Mouse (Mus musculus) regulatory T cell (primary cell): Measurements from ENCODE around the gene Dock9.

Source experiments
- in situ Hi-C: fragments of 300-600 bp; cut with MboI, MseI; formaldehyde crosslinking; loops from one replicate; pipeline ENCODE4 v1.15.1; 2025; ENCODE audit warnings: high pct_unique_total_duplicates

The Dock9 gene

DNA sequence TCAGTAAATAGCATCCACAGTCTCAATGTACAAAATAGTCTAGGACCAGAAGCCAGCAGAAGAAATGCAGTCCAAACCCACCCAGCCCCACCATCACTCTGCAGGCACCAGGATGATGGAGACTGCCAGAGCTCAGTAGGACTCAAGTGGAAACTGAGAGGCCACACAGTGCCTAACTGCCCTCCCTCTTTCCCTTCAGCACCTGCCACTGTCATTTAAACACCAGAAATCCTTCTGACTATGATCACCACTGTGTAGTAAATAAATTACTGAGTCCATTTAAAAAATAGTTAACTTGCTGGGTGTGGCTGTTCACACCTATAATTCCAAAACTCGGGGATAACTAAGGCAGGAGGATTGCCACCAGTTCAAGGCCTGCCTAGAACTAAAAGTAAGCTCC, 97.6 kb downstream of the Dock9 start:
- in situ Hi-C loops: no loop called here

DNA sequence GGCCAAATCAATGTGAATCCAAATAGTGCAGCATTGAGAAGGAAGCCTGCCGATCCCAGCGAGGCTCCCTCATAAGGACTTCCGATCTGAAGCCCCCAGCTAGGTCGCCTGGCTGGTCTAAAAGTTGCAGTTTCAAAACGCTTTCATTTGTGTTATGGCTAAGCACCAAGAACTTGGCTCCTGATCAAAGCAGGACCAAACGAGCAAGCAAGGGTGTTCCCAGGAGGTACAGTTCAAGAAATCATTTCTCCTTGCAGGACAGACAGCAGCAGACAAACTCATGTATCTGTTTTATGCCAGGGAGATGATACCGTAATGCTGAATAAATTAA, 99.1 kb downstream of the Dock9 start:
- in situ Hi-C loops: no loop called here

DNA sequence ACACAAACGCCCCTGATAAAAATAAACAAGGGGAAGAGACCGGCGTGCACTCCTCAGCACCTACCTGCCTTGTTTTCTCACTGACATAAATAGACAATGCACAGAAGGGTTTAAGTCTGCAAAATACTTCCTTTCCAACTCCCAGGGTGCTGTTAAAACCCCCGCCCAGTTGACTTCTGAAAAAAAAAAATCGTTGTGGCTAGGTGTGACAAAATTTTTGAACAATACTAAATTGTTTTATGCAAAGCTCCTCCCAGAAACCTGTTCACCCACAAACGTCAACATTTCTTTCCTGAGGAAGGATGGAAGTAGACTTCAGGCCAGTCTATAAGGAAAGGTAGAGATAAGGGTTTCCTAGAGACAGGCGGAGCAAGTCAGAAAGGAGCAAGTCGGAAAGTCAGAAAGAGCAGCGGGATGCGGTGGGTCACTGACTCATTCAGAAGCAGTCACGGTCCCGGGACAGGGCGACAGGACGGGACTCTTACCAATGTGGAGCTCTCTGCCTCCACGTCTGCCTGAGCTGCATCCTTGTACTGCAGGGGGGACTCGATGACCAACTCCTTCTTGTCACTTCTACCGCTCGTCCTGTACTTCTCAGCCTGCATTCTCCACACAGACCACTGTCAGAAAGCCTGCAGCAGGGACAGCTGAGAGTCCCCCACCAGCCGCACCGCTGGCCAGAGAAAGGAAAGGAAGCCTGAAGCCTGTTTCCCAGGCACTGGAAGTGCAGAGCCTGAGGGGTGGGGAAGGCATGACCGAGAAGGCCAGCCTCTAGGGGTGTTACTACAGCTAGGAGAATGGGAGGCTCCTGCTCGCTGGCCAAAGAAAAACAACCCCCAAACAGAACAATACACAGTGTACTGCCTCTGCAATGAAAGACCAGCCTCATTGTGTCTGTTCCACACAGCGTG, 99.7 kb downstream of the Dock9 start:
- in situ Hi-C loops: no loop called here

DNA sequence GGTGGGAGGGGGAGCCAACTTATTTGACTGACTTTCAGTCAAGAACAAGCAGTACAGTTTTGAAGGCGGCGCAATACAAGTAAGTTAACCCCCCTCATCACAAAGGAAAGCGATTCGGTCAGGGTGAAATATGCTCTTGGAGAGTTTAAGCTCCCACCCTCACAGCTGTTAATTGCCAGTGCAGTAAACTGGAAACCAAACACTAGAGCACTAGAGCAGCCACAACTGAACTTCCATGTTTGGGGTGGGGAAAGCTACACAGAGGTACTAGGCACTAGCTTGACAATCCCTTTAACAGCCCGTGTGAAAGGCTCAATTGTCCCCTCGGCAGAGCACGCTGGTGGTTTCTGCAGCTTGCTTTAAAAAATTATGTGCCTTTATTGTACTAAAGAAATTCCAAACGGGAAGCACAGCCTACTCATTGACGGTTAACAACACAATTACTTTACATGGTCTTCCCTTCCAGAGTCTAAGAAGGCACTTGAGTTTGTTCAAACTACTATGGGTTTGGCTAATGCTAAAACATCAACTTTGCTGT, 100.4 kb downstream of the Dock9 start:
- in situ Hi-C loops: no loop called here

DNA sequence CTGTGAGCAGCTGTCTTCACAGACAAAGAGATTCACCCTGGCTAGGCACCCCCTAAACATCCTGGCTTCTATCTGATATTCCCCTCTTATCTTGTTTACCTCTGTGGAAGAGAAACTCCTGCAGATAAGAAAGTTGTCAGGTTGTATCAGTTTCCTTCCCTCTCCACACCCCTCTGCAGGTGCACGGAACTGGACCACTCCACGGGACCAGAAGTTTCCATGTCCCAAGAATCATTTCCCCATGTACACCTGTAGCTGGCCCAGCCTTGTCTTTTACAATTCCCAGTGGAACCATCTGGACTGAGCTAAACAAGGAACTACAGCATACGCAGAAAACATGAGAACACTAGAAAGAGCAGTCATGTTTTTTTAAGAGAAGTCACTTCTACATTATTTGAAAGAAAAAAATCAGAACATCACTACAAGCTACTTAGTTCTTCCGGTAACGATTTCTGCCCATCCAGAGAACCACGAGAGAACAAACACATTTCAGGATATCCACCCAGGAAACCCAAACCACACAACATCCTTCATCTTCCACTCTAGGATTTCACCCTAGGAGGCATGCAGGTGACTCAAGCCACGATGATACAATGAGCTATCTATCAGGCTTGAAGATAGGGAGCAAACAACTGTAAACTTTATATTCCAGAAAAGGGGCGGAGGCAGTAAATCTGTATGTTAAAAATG, 101.1 kb downstream of the Dock9 start:
- in situ Hi-C loops: no loop called here

DNA sequence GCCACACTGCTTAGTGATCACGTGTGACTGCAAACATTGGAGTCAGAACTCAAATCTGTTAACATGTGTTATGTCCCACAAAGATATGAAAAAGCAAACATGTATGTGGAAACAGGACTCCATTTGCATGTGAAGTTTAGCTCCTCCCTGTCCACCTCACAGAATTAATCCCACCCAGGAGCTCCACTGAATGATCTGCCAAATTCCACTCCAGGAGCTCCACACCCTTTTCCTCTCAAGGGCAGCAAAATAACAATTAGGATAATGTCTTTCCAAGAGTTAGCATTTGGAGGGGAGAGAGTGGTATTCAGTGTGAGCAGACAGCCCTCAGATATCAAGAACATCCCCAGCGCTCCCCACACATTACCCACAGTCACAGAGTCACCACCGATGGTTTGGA, 102.9 kb downstream of the Dock9 start:
- in situ Hi-C loops: no loop called here

DNA sequence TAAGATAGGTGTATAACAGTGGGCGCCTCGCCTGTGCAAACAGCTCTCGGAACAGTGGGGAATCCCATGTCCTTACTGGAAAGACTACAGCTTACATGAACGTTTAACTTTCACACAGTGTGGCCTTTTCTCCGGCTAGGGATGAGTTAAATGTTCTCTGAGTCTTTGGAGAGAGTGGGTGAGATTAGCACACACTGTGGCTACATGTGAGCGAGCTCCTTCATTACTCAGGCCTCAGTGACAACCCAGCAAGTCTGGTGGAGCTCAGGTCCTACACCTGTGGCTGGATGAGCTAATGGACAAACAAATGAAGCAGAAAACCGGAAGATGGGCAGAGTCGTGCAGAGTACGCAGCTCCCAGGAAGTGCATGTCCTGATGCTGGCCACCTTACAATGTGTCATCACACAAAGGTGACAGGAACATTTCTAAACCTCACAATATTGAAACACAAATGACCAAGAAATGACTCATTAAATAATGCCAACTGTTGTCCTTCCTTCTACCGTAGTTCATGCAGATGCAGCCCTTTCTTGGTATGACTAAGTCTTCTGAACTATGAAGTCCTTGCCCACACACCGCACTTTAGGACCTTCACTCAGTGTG, 103.5 kb downstream of the Dock9 start:
- in situ Hi-C loops: no loop called here

DNA sequence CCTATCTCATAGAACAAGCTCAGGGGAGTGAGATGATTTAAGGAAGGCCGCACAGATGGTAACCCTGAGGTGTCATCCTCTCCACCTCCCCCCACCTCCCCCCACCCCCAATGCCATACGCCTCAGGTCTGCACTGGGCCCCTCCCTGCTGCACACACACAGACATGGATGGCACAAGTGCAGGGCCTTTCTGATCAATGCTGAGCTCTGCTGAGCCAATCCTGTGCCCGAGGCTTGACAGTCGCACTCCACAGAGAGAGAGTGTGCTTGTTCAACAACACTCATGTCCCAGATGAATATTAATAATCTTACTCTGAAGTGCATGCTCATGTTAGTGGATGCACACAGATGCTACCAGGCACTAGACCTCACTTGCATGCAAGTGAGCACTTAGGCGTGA, 108.0 kb downstream of the Dock9 start:
- in situ Hi-C loops: loop anchor here (10.0 kb wide), 1 partner anchor 65 kb away; no protein-coding TSS in a partner anchor

DNA sequence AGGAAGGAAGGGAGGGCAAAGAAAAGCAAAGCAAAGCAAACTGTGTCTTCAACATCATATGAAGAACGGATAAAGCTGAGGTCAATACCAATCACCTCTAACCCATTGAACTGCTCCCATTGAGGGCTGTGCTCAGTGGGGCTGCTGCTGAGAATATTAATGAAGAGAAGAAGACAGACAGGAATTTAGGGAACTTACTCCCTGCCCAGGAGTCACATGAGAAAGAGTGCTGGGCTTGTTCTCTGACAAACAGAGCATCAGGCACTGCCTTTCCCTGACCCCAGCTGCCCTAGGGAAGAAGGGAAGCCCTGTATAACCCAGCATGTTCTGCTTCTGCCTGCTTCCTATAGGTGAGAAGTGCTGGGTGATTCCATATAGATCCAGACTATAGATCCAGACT, 109.5 kb downstream of the Dock9 start:
- in situ Hi-C loops: loop anchor here (10.0 kb wide), 1 partner anchor 63 kb away; no protein-coding TSS in a partner anchor

DNA sequence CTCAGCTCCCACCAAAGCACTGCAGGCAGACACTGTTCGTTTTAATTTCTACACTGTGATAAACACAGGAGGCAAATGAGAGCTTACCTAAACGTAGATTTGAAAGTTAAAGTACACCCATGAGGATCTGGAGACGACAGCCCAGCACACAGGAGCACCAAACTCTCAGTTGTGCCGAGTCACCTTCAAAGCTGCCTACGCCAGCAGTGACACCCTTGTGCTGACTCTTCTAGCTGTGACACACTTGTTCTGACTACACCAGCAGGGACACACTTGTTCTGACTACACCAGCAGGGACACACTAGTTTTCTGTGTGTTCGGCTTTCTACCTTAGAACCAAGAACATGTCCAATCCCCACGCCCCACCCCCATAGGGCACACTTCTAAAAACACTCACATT, 110.4 kb downstream of the Dock9 start:
- in situ Hi-C loops: loop anchor here (10.0 kb wide), 1 partner anchor 62 kb away; no protein-coding TSS in a partner anchor

DNA sequence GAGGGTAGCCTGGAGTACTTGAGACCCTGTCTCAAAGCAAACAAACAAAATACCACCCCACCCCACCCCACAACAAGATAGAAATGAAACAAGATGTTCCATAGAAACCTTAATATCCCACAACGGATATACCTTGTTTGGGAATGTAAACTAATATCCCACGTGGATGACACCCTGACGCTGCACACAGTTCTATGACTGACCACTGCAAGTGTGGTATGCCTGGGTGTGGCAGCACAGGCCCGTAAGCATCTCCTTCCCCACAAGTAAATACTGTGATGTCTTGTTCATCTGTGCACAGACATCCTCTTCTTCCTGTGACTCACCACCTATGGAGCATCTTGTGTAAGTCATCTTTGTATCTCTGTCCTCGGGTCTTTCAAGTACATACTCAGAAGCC, 118.7 kb downstream of the Dock9 start:
- in situ Hi-C loops: no loop called here

DNA sequence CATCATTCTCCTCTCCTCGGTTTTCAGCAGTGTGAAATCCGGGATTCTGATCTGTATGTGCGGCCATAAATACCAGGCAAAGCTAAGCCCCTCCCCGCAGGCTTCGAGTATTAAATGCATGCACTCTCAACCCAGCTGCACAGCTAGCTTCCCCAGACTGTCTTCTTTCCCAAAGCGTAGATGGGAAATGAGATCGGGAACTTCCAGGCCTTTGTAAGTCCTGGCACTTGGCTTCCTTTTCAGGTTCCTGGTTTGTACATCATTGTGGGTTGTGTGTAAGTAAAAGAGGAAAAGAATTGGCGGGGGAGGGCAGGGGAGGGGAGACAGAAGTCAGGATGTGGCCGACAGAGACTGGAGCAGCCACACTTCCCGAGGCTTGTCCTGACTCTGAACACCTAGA, 119.2 kb downstream of the Dock9 start:
- in situ Hi-C loops: no loop called here

DNA sequence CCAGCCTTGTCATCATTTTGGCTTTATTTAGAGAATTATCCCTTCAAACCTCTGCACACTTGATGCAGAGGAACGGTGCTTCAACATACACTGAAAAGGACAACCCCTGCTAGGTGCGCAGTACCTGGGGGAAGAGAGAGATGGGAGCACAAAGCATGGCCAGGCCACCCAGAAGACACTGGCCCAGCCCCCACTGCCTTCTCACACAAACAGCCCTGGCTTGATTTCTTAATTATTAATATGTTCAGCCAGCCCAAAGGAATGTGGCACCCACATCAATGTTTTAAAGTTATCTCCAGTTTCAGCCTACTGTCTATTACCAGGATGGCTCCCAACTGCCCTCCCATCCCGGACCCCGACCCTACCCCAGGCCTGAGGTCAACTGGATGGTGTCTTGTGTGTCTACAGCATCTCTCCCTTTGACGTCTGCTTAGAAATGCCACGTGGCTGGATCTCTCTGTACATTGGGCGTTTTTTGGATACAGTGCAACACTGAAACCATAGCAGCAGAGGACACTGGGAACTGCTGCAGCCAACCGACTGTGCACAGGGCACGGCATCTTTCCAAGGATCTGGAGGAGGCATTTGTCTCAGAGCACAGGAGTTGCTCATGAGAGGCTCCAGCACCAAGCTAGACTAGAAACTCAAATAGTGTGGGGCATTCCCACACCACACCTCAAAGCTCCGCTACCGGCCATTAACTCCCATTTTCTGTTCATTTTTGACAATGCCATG, 120.9 kb downstream of the Dock9 start:
- in situ Hi-C loops: no loop called here

DNA sequence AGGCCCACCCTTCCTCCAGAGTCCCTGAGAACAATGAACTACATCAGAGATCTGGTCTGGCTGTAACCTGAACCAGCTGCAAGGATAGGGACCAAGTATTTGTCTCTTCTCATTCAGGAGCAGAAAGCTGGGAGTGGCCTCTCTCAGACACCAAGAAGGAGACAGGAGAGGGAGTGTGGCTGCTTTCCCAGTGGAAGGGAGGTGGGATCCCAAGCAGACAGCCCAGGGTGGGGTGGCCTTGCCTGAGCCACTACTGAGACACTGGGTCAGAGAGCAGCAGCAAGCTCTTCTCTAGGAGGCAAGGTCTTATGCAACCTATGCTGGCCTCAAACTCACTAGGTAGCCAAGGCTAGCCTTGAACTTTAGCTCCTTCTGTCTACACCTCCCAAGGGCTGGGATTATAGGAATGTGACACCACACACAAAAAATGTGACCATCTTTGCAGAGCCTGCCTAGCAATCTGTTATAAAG, 121.5 kb downstream of the Dock9 start:
- in situ Hi-C loops: no loop called here

DNA sequence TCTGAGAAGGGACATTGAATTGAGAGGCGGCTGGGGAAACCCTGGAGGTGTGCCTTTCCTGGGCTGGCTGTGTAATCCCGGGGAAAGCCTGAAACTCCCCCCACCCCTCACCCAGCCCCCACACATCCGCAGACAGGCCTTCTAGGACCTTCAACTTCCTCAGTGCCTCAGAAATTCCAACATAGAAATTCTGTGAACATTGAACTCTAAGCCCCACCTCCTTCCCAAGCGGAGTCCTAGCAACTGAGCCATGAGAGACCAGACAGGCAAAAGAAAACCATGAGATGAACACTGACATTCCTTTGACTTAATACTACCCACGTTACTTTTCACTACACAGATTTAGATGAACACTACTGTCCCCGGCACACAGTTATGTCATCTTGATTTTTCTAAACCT, 122.1 kb downstream of the Dock9 start:
- in situ Hi-C loops: no loop called here

DNA sequence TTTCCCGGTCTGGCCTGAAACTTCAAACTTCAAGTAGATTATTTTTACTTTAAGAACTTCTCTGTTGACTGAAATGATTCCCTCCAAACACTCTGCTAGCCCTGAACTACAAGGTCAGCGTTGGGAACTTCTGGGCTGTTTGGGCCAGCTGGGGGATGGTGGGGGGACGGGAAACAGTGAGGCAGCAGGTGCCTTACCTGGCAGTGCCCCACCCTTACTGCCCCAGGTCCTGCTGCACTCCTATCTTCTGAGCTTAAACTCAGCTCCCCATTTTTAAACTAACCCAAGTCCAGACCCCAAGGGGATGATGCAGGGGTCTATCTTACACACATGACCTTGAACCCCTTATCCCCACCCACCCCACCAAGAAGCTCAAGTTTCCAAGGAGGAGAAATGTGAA, 122.5 kb downstream of the Dock9 start:
- in situ Hi-C loops: no loop called here

DNA sequence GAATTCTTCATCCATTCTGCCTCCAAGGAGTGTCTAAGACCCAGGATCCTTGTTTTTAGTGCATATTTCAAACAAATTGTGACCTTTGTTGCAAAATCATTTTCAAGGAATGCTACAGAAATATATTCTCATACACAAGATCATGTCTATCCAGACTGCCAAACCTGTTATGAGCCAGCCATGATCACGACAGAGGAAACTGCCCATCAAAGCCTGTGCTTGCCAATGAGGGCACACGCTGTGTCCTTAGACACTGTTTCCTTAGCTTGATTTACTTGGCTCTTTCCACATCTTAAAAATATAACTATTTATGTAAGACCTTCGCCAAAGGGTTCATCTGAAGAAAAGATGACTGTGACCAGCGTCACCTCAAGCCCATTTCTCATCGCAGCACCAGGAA, 127.6 kb downstream of the Dock9 start:
- in situ Hi-C loops: no loop called here

DNA sequence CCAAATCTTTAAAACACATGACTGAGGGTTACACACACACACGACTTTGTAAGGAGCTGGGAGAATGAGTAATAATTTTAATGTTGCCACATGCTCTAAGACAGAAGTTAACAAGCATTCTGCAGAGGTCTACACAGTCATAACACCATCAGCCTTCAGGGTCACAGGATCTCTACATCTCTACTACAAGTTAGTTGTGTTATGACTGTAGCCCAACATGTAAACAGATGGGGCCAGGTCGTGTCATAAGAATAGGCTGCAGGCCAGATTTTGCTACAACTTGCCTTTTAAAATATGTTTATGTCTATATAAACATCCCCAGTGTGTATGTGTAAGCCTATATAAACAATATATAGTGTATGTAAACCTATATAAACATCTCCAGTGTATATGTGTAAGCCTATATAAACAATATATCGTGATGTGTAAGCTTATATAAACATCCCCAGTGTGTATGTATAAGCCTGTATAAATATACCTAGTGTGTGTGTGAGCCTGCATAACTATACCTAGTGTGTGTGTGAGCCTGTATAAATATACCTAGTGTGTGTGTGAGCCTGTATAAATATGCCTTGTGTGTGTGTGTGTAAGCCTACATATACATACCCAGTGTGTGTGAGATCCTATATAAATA, 130.9 kb downstream of the Dock9 start:
- in situ Hi-C loops: no loop called here

DNA sequence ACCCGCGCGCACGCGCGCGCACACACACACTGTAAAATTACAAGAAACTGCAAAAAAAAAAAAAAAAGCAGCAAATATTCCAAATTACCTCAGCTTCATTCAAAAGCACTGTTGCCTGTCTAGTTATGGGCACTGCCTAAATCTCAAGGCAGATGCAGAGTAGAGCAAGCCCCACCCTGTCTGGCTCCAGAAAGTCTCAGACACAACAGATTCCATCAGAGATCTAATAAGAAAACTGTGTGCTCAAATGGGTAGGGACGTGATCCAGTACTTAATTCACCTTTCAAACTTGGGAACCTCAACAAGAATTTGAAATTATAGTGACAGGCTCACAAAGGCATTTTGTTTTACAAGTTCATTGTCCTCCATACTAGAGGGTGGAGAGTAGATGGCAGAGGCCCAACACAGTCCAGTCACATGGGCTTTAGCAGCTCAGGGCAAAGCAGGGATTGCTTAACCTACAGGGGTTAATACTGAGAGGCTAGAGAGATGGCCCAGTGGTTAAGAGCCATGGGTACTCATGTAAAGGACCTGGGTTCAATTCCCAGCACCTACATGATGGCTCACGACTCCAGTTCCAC, 131.9 kb downstream of the Dock9 start:
- in situ Hi-C loops: no loop called here

DNA sequence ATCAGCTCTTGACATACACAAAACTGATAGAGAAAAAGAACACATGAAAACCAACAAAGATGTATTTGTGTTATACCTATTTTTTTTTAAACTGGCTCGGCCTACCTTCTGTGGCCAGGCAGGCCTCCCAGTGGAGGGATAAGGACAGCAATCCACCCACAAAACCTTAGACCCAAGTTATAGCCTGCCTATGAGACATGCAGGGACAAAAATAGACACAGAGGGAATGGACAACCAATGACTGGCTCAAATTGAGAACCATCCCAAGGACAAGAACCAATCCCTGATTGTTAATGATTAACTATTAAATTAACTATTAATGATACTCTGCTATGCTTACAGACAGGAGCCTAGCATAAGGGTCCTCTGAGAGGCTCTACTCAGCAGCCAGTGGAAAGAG, 133.7 kb downstream of the Dock9 start:
- in situ Hi-C loops: no loop called here

DNA sequence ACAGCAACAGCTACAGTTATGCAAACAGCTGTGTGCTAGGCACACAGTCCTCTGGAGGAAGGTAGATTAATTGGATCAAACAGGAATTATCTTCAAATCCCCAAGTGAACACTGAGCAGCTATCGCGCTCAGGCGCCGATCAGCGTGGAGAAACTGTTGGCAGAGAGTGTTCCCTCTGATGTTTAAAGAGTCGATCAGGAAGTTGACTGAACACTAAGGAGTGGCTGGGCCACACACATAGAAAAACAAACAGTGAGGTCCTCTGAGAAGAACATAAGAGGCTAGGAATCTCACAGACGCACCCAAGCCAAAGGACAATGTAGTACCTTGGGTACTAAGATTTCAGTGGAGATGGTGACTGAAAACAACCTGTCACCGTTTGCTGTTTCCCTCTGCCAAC, 136.7 kb downstream of the Dock9 start:
- in situ Hi-C loops: no loop called here
